Mouse (Mus musculus) kidney, adult 9 months (tissue): ENCODE data around the gene 2310033P09Rik.

ENCODE experiments used
- DNase-seq: peaks from one replicate; pipeline ENCODE4 v3.0.0; 2022

The 2310033P09Rik gene

GRCm38 (mm10) chr11:59230144-59230760, 22.1 kb downstream of the 2310033P09Rik start:
- DNase-seq: peak; percentile 81

- DNase-seq: no peak
These were observed 24.7 kb downstream of the 2310033P09Rik start for GRCm38 (mm10) chr11:59232797-59233196.

- DNase-seq: peak; percentile 77
These were observed 30.7 kb downstream of the 2310033P09Rik start for GRCm38 (mm10) chr11:59238525-59239427.

GRCm38 (mm10) chr11:59239428-59239785, 31.3 kb downstream of the 2310033P09Rik start:
- DNase-seq: no peak

GRCm38 (mm10) chr11:59239796-59240195, 31.7 kb downstream of the 2310033P09Rik start:
- DNase-seq: no peak

GRCm38 (mm10) chr11:59241841-59242240, 33.7 kb downstream of the 2310033P09Rik start:
- no peak for DNase-seq

GRCm38 (mm10) chr11:59243856-59244255, 35.7 kb downstream of the 2310033P09Rik start:
- no peak for DNase-seq

- DNase-seq: no peak
These were observed 40.0 kb downstream of the 2310033P09Rik start for GRCm38 (mm10) chr11:59248101-59248500.

- DNase-seq: no peak
These were observed 51.5 kb downstream of the 2310033P09Rik start for GRCm38 (mm10) chr11:59259647-59260046.
